Mouse (Mus musculus) midbrain, postnatal 0 days (tissue): ENCODE data around the gene Fpr1. TPM values are rescaled to one million over a fixed set of nuclear protein-coding genes. Genes with fewer than 3 reads are reported as not detected.
"Not testable (repeated sequence)": the region's sequence is repeated elsewhere in the genome, so short reads cannot be mapped to it uniquely, and the experiment has no call there.

Experiments used
- ATAC-seq: fragments of 200-750 bp; cut with Nextera tagmentation; 2 replicates; pipeline ENCODE4 v1.8.0; 2017; ENCODE audit warnings: moderate number of reproducible peaks, mild to moderate bottlenecking, moderate TSS enrichment, moderate library complexity; ENCODE audit not compliant: low FRiP score
- DNase-seq: peaks from one replicate; pipeline ENCODE4 v3.0.0-alpha.2; 2015; ENCODE audit warnings: low spot score
- H3K27ac ChIP-seq: fragments of 300-500 bp; sonication (generic); 2 replicates; pipeline ENCODE4 v1.5.1; 2014; ENCODE audit warnings: low read depth, mild to moderate bottlenecking, low read length, mixed read lengths
- H3K27me3 ChIP-seq: fragments of 300-500 bp; sonication (generic); 2 replicates; pipeline ENCODE4 v1.6.1; 2014; ENCODE audit warnings: low read length, control low read depth, mixed read lengths; ENCODE audit not compliant: insufficient read depth
- H3K36me3 ChIP-seq: fragments of 300-500 bp; sonication (generic); 2 replicates; pipeline ENCODE4 v1.6.1; 2014; ENCODE audit warnings: low read length, control low read depth, mixed read lengths; ENCODE audit not compliant: insufficient read depth
- H3K4me1 ChIP-seq: fragments of 300-500 bp; sonication (generic); 2 replicates; pipeline ENCODE4 v1.6.1; 2014; ENCODE audit warnings: mild to moderate bottlenecking, control low read depth, antibody characterized with exemption, low read length, mixed read lengths; ENCODE audit not compliant: insufficient read depth
- H3K4me2 ChIP-seq: fragments of 300-500 bp; sonication (generic); 2 replicates; pipeline ENCODE4 v1.6.1; 2014; ENCODE audit warnings: low read depth, mild to moderate bottlenecking, low read length, mixed read lengths; ENCODE audit not compliant: poor library complexity, severe bottlenecking
- H3K4me3 ChIP-seq: fragments of 300-500 bp; sonication (generic); 2 replicates; pipeline ENCODE4 v1.5.1; 2014; ENCODE audit warnings: low read depth, mild to moderate bottlenecking, low read length, moderate library complexity
- H3K9ac ChIP-seq: fragments of 300-500 bp; sonication (generic); replicated peaks from 2 replicates; pipeline ENCODE4 v1.6.1; 2014; ENCODE audit warnings: mild to moderate bottlenecking, low read length, moderate library complexity, mixed read lengths; ENCODE audit not compliant: poor library complexity, severe bottlenecking
- H3K9me3 ChIP-seq: fragments of 300-500 bp; sonication (generic); 2 replicates; pipeline ENCODE4 v1.6.1; 2016; ENCODE audit warnings: low read length, control low read depth
- CTCF ChIP-seq: IDR thresholded peaks from 2 replicates; pipeline ENCODE4 v1.5.1; 2016; ENCODE audit warnings: antibody characterized with exemption, mild to moderate bottlenecking
- whole genome bisulfite sequencing: fragments of 180-500 bp; shearing (Covaris S2); extraction: QIAGEN DNeasy Blood & Tissue Kit; methylation state at CpG from one replicate; pipeline ENCODE4 v1.1.7; 2014; 5-methylcytosine and 5-hydroxymethylcytosine counted together
- polyA plus RNA-seq: library from polyadenylated mRNA; unstranded; fragments of >200 nt; fragmentation: Nextera tagmentation; extraction: Ambion mirVana; gene quantifications from 2 replicates; pipeline ENCODE4 v1.2.1, GENCODE M21; 2015
- total RNA-seq: library from RNA; depleted of rRNA; stranded (reverse); fragments of >200 nt; gene quantifications from 2 replicates; pipeline ENCODE4 v1.2.3, GENCODE M21; 2014; rRNA removed

Fpr1 gene
- total RNA-seq (0.52 TPM in 1 of 2 replicates, not detected in the other), polyA plus RNA-seq (0.22 TPM in 1 of 2 replicates, not detected in the other)

DNA sequence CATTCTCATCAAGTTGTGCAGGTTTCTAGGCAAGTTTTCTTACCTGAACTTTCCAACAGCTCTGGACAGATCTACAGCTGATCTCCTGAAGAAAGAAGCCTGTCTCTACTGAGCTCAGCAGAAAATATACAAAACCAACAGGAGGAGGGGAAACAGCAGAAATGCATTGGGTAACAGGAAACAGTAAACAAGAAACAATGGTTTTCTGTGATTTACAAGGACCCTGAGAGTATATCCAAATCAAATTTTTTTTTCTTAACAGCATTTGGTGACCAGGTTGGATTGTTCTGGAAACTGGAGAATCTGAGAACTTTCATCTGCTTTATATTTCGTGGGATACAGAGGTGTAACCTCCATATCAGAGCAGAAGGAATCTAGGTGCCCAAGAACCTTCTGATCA is at the start of gene Fpr1:
Gene Fpr1, minus strand, starts transcription at position 101 of the 400 bp plus-strand sequence.
- Histone ChIP-seq H3K36me3 (no peaks in the 10 kb centered on the region), H3K4me2 (no peak within 1 kb of the TSS), H3K9me3 (no peaks in the 10 kb centered on the region), H3K27me3 (0 out of 2 replicates have a peak, but pooled peaks cover 2% of the 10 kb centered on the region), H3K27ac (no peak within 1 kb of the TSS), H3K4me3 (no peak within 1 kb of the TSS), H3K4me1 (no peaks in the 10 kb centered on the region), H3K9ac (no peak within 1 kb of the TSS)
- 56% methylated on average over 1 of the region's 1 CpGs for WGBS
- no peak for TF ChIP-seq CTCF
- no peak for DNase-seq
- ATAC-seq: no peak

DNA sequence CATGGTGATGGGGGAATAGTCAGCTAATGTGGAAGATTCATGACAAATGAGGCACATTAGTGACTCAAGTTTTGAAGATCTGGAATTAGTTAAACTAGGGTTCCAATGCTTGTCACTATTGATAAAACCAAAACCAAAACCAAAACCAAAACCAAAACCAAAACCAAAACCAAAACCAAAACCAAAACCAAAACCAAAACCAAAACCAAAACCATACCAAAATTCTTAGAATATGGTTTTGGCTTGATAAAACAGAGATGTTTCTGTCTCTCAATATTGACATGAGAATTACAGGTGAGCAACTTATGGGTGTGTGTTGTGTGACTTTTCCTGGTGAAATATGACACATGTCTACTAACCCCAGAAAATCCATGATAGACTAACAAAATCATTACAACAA is 34.0 kb upstream of the Fpr1 start:
- Histone ChIP-seq H3K4me1 (no peaks in the 10 kb centered on the region), H3K9ac (no peak overlapping the region), H3K4me3 (no peak overlapping the region), H3K27me3 (no peaks in the 10 kb centered on the region), H3K9me3 (no peaks in the 10 kb centered on the region), H3K36me3 (no peaks in the 10 kb centered on the region), H3K4me2 (no peak overlapping the region), H3K27ac (no peak overlapping the region)
- no peak for DNase-seq
- no peak for ATAC-seq
- TF ChIP-seq CTCF: no peak

DNA sequence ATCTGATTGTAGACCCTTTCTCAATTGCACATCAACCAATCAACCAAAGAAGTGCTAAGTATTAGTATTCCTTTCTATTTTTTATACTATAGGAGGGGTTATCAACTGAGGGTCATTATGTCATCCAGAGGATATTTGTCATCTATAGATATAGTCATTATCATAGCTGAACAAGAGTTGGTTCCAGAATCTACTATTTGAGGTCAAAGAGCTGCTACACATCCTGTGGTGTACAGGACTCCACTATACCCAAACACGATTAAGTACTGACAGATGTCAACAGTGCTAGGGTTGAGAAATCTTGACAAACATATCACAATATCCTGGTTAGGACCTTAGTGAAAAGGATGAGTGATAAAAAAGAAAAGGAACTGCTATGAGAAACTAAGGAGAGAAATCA is 33.6 kb upstream of the Fpr1 start:
- Histone ChIP-seq H3K9me3 (no peaks in the 10 kb centered on the region), H3K27ac (no peak overlapping the region), H3K4me2 (no peak overlapping the region), H3K27me3 (no peaks in the 10 kb centered on the region), H3K36me3 (no peaks in the 10 kb centered on the region), H3K4me1 (no peaks in the 10 kb centered on the region), H3K9ac (no peak overlapping the region), H3K4me3 (no peak overlapping the region)
- no peak for TF ChIP-seq CTCF
- ATAC-seq (no peak), DNase-seq (no peak)
- WGBS: 98% methylated on average over 1 of the region's 1 CpGs

DNA sequence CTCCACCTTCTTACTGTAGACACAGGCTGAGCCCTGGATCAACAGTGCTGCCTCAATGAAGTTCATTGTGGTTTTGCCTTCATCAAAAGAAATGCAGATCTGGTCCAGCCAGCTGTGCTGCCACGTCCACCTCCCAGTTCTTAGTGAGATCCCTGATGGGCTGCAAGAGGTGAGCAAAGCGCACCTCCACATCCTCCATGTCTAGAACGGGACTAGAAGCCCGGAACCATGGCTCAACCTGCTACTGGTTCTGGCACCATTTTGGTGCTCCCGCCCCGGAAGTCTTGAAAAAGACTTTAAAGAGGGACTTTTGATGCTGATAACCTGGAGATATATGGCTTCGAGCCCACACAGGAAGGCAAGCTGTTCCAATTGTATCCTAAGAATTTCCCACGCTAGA is 28.9 kb upstream of the Fpr1 start:
- not testable (repeated sequence) for H3K9ac ChIP-seq, H3K27ac ChIP-seq, H3K36me3 ChIP-seq, ATAC-seq, H3K4me2 ChIP-seq, H3K27me3 ChIP-seq, H3K9me3 ChIP-seq, H3K4me1 ChIP-seq, DNase-seq, H3K4me3 ChIP-seq
- 92% methylated on average over 8 of the region's 8 CpGs for WGBS

DNA sequence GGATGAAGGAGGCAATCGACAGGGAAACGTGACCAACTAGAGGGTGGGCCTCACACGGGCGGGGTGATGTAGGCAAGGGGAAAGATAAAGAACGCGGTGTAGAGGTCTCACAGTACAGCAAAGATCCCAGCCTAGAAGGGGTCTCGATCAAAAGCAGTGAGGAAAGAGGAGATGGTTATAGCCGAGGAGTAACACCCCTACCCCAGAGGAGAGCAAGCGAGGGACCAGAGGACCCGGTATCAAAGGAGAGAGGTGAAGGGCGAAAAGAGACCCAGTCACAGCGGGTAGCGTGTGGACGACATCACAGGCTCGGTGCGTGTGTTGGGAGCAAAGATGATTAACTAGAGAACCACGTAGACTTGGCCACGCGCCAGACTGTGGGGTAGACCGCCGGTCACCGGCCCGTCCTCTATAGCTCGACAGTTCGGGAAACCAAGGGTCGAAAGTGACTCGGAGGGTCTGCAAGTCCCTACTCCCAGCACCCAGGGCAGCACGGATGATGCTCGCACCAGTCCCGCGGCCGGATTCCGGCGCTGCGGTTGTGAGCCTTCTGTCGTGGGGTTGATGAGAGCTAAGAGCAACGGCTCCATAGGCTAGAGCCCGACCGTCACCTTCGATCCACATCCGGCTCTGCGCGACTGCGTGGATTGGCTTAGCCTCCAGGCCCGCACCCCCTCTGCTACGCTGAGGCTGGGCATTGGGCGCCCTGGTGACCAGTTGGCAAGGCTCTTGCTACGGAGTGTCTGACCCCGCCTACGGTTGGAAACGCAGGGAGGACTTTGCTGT is 26.1 kb upstream of the Fpr1 start:
- H3K9me3 ChIP-seq: 0 out of 2 replicates have a peak, but pooled peaks cover 7% of the 10 kb centered on the region
- peak overlapping the region; percentile 77 for H3K9ac ChIP-seq
- 20% methylated on average over 51 of the region's 51 CpGs for WGBS
- peak overlapping the region; percentile 59 for H3K4me2 ChIP-seq
- no peaks in the 10 kb centered on the region for H3K36me3 ChIP-seq
- no peak for TF ChIP-seq CTCF
- peak overlapping the region; percentile 63 for H3K27ac ChIP-seq
- H3K4me3 ChIP-seq: peak overlapping the region; percentile 48
- H3K27me3 ChIP-seq: no peaks in the 10 kb centered on the region
- peak; percentile 97 for DNase-seq
- peak; percentile 100 for ATAC-seq
- no peaks in the 10 kb centered on the region for H3K4me1 ChIP-seq

DNA sequence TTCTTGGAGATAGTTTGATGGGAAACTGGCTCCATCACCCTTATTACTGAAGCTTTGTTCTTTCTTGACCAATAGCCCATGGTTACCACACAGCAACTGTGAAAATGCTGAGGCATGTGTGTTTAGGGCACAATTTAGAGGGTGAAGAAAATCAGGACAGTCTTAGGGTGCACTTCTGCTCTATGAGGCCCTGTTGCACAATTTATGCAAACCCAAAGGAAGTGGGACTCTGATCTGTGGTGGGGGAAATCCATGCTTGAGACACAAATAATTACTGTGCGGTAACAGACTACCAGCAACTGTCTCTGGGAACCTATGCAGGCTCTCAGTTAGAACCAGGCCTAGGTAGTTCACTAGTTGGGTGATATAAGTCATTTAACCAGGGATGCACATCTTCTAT is 17.0 kb upstream of the Fpr1 start:
- H3K4me1 ChIP-seq: no peaks in the 10 kb centered on the region
- WGBS: 86% methylated on average over 1 of the region's 1 CpGs
- no peak overlapping the region for H3K9ac ChIP-seq
- H3K36me3 ChIP-seq: no peaks in the 10 kb centered on the region
- no peak overlapping the region for H3K4me2 ChIP-seq
- no peaks in the 10 kb centered on the region for H3K27me3 ChIP-seq
- TF ChIP-seq CTCF: no peak
- no peak for DNase-seq
- no peak overlapping the region for H3K4me3 ChIP-seq
- ATAC-seq: no peak
- H3K9me3 ChIP-seq: no peaks in the 10 kb centered on the region
- H3K27ac ChIP-seq: no peak overlapping the region
